Mouse (Mus musculus) E14TG2a.4 (cell line): Measurements from ENCODE around the gene Dnajb1.
A peak's percentile ranks its signal among the peaks of the same experiment; 100 is the strongest.

ENCODE experiments used
- H3K27me3 ChIP-seq: 2 replicates; pipeline ENCODE4 v1.6.1; 2014; ENCODE audit warnings: low read length, control low read depth; ENCODE audit not compliant: insufficient read depth
- H3K36me3 ChIP-seq: 2 replicates; pipeline ENCODE4 v1.6.1; 2014; ENCODE audit warnings: low read length, control low read depth; ENCODE audit not compliant: insufficient read depth
- H3K4me1 ChIP-seq: replicated peaks from 2 replicates; pipeline ENCODE4 v1.6.1; 2014; ENCODE audit warnings: low read depth, low read length, control low read depth
- H3K4me3 ChIP-seq: replicated peaks from 2 replicates; pipeline ENCODE4 v1.5.1; 2014; ENCODE audit warnings: mild to moderate bottlenecking, low read length
- H3K9me3 ChIP-seq: 2 replicates; pipeline ENCODE4 v1.6.1; 2014; ENCODE audit warnings: low read length, control low read depth
- CTCF ChIP-seq: conservative IDR thresholded peaks from 2 replicates; pipeline ENCODE4 v1.5.1; 2014; ENCODE audit warnings: low read length
- NANOG ChIP-seq: IDR thresholded peaks from 2 replicates; pipeline ENCODE4 v1.6.1; 2014; ENCODE audit warnings: borderline replicate concordance, low read length, mixed read lengths
- POU5F1 ChIP-seq: IDR thresholded peaks from 2 replicates; pipeline ENCODE4 v1.6.1; 2014; ENCODE audit warnings: low read length, borderline replicate concordance

The Dnajb1 gene

DNA sequence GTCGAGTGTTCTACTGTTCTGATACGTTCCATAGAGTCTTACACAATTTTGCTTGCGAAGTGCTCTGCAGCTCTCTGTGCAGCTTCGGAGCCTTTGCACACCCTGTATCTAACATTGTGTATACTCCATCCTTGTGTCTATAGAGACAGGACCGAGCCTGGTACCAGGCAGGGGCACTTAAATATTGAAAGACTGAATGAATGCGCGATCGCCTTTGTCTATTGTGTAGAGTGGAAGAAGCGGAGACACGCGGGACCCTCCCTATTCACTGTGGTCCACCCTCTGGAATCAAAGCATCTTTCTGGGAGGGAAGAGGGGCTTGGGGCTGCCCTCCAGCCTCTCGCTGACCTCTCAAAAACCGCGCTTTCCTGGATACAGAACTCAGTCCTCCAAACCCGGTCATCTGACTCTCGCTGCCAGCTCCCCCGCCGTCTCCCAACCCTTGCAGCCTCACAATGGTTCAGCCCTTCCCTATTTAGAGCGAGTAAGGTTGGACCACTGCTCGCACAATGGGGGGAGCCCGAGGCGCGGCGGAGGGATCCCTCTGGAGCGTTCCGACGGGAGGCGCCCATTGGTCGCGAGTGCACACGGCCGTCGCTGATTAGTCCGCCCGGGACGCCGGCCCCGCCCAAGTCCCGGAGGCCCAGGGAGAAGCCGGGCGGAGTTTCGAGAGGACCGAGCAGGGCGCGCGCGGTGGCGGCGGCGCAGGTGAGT is 44.2 kb downstream of the Dnajb1 start, which contains the start of gene Gipc1:
TSS of gene Gipc1 (plus strand) at position 648 of the 714 bp plus-strand sequence.
- TF ChIP-seq CTCF (no peak), NANOG (no peak), POU5F1 (no peak)
- Histone ChIP-seq H3K4me1 (peaks cover 42% of the 10 kb centered on the region), H3K9me3 (peaks cover 7% of the 10 kb centered on the region), H3K36me3 (peaks cover 27% of the 10 kb centered on the region), H3K27me3 (no peaks in the 10 kb centered on the region), H3K4me3 (peak within 1 kb of the TSS; percentile 95)

DNA sequence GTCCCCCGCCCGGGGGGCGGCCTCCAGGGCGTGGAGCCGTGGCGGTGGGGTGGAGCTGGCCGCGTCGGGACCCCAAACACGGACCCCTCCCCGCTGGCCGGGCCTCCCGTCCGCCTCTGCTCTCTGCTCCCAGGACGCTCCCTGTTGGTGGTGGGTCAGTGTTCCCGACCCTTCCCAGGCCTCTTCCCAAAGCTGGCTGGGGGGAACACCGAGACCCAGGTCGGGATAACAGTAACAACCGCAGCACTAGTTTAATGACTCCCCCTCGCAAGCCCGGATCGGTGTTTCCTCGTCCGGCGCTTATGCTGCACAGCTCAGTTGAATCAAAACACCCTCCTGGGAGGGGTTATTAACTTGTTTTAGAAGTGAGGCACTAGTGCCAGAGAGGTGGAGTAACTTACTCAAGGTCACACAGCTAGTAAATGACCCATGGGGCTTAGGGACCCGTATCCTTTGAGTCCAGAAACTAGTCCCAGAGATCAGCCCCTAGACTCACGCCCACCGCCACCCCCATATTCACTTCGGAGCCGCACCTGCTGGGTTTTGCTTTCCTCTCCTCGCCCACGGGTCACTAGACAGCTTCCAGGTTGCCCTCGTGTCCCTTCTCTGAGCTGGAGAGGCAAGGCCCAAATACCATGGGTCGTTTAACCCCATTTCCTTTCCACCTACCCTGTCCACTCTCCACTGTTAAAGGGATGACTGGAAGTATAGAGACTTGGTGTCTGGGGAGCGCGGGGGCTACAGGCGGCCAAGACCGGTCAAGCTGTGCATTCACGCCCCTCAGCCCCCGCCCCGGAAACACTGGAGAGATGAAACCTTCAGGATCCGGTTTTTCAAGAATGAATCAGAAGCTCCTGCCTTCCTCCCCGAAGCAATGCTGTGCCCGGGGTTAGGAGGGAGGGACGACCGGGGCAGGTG is 45.0 kb downstream of the Dnajb1 start:
- Histone ChIP-seq H3K4me1 (peaks cover 51% of the 10 kb centered on the region), H3K36me3 (peaks cover 31% of the 10 kb centered on the region), H3K9me3 (peaks cover 4% of the 10 kb centered on the region), H3K27me3 (no peaks in the 10 kb centered on the region), H3K4me3 (peak overlapping the region; percentile 95)
- TF ChIP-seq CTCF (no peak), NANOG (no peak), POU5F1 (no peak)

DNA sequence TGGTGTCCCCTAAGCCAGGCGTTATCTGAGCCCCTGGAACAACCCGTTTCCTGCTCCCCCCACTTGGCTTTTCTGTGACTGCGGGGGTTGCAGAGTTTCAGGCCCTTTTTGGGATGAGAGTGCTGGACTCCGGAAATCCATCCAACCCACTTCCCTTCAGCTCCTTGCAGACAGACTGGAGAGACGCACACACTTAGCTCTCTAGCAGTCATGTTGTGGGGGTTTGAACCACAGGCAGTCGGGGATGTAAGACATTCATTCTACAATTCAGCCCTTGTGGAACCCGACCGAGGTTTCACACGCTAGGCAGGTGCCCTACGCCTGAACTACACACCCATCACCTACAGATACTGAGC is 45.6 kb downstream of the Dnajb1 start:
- H3K4me3 ChIP-seq: peak overlapping the region; percentile 95
- peaks cover 33% of the 10 kb centered on the region for H3K36me3 ChIP-seq
- no peaks in the 10 kb centered on the region for H3K27me3 ChIP-seq
- TF ChIP-seq CTCF (no peak), NANOG (no peak), POU5F1 (no peak)
- H3K9me3 ChIP-seq: no peaks in the 10 kb centered on the region
- H3K4me1 ChIP-seq: peaks cover 56% of the 10 kb centered on the region

DNA sequence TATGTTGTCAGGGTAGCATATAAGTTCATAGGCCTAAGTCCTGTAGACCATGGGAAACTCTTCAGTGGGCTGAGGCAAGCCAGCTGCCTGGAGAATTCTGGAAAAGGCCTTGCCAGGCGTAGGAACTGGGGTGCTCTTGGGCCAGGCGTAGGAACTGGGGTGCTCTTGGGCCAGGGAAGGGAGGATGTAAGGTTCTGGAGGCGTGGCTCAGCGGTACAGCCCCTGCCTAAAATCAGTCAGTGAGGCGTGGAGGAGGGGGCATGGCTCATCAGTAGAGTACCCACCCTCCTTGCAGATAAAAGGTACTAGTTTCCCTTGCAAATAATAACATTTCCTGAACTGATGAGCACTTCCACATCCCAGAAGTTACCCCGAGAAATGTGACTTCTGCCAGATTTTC is 46.7 kb downstream of the Dnajb1 start:
- H3K36me3 ChIP-seq: peaks cover 43% of the 10 kb centered on the region
- peaks cover 66% of the 10 kb centered on the region for H3K4me1 ChIP-seq
- TF ChIP-seq POU5F1: no peak
- TF ChIP-seq CTCF: no peak
- TF ChIP-seq NANOG: no peak
- H3K9me3 ChIP-seq: no peaks in the 10 kb centered on the region
- H3K4me3 ChIP-seq: no peak overlapping the region
- H3K27me3 ChIP-seq: no peaks in the 10 kb centered on the region

DNA sequence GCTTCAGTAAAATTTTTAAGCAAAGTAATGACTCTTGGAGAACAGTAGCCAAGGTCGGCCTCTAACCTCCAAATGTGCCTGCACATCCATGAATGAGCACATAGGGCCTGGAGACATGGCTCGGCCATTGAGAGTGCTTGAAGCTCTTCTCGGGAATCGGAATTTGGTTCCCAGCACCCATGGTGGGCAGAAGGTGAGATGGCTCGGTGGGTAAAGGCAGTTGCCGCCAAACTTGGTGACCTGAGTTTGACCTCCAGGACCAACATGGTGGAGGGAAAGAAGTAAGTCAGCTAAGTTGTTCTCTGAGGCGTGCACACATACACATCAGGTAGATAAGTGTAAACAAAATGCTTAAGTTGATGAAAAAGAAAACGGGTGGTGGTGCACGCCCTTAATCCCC is 48.0 kb downstream of the Dnajb1 start:
- Histone ChIP-seq H3K4me3 (peak overlapping the region; percentile 27; the same call in 1 of the 2 replicates), H3K4me1 (peaks cover 79% of the 10 kb centered on the region), H3K36me3 (peaks cover 50% of the 10 kb centered on the region), H3K9me3 (no peaks in the 10 kb centered on the region), H3K27me3 (no peaks in the 10 kb centered on the region)
- TF ChIP-seq NANOG (no peak), POU5F1 (no peak), CTCF (no peak)

DNA sequence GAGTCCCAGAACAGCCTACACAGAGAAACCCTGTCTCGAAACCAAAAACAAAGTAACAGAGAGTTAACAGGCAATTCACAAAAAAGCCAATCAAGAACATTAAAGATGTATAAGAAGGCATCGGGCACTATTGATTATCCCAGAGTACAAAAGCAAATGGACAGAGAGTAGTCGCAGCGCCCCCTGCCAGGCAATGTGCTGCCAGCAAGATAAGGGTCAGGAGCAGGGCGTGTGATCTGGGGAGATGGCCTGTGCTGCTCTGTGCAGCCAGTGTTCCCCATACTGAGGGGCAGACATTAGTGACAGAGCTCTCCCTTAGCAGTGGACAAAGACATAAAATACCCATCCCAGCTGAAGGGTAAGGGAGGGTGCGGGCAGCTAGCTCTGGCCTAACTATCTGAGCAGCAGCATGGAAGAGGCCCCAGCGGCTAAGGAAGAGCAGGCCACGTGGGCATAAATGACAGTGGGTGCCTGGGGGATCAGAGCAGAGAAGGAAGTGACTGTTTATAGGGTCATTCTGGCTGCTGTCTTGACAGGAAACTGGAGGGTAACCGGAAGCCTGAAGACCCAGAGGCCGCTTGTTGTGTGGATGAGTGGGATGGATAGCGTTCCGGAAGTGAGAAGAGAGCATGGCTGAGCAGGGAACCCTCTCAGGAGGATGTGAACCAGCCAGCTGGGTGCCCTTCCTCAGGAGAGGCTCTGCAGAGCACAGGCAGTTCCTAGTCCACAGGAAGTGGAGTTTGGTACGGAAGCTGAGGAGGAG is 48.7 kb downstream of the Dnajb1 start:
- Histone ChIP-seq H3K4me3 (peak overlapping the region; percentile 27; the same call in 1 of the 2 replicates), H3K27me3 (no peaks in the 10 kb centered on the region), H3K9me3 (no peaks in the 10 kb centered on the region), H3K36me3 (peaks cover 55% of the 10 kb centered on the region), H3K4me1 (peaks cover 84% of the 10 kb centered on the region)
- TF ChIP-seq NANOG (no peak), CTCF (no peak), POU5F1 (no peak)

DNA sequence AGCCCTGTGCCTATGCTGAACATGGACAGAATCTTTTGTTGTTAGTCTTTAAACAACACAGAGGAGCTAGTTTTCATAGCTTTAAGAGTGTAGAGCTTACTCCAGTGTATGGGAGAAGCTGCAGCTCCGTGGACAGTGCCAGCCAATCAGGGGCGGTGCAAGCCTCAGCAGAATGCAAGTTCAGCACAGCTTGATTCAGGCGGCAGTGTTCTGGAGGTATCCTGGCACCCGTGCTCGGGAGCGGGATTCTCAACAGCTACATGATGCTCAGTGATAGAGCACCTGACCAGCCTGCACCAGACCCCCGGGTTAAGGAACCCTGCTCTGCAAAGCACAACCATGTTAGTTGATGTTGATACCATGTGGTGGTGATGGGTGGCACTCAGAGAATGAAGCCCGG is 52.6 kb downstream of the Dnajb1 start:
- H3K36me3 ChIP-seq: peaks cover 78% of the 10 kb centered on the region
- no peaks in the 10 kb centered on the region for H3K27me3 ChIP-seq
- no peaks in the 10 kb centered on the region for H3K9me3 ChIP-seq
- no peak for TF ChIP-seq CTCF
- no peak for TF ChIP-seq NANOG
- no peak for TF ChIP-seq POU5F1
- peaks cover 84% of the 10 kb centered on the region for H3K4me1 ChIP-seq
- H3K4me3 ChIP-seq: peak overlapping the region; percentile 39

DNA sequence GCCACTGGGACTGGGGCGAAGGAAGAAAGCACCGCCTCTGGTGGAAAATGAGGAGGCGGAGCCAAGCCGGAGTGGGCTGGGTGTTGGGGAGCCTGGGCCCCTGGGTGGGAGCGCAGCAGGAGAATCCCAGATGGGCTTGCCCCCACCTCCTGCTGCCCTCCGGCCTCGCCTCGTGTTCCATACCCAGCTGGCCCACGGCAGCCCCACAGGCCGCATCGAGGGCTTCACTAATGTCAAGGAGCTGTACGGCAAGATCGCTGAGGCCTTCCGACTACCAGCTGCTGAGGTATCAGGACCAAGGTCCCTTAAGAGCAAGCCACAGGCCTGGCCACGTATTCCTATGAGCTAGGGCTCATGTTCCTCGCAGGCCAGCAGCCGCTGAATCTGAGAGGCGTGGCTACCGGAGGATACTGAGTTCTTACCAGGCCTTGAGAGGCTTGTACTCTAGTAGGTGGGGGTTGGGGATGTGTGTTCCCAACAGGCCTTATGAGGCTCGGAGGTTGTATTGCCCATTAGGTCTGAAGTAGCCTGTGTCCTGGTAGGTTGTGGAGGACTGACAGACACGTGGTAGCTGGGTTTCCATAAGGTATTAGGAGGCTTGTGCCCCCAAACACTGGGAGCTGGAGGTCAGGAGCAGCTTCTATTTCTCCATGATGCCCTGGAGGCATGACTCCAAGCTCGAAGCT is 53.1 kb downstream of the Dnajb1 start:
- TF ChIP-seq POU5F1 (no peak), NANOG (no peak), CTCF (no peak)
- Histone ChIP-seq H3K27me3 (no peaks in the 10 kb centered on the region), H3K36me3 (peaks cover 72% of the 10 kb centered on the region), H3K9me3 (no peaks in the 10 kb centered on the region), H3K4me1 (peaks cover 80% of the 10 kb centered on the region), H3K4me3 (peak overlapping the region; percentile 39)
